Mouse (Mus musculus) natural killer cell, adult 2 months (primary cell): ENCODE measurements at regions not wholly inside any gene's neighbourhood (a gene's known extent, or its start where the extent isn't known, plus 50 kb on each side); places are given as distances from the start of the nearest gene placed in this dataset.

Source experiments
- DNase-seq, 2 experiments: peaks; one replicate each; pipeline ENCODE4 v3.0.0; 2022; ENCODE audit warnings: low spot score in 2 of 2

DNA sequence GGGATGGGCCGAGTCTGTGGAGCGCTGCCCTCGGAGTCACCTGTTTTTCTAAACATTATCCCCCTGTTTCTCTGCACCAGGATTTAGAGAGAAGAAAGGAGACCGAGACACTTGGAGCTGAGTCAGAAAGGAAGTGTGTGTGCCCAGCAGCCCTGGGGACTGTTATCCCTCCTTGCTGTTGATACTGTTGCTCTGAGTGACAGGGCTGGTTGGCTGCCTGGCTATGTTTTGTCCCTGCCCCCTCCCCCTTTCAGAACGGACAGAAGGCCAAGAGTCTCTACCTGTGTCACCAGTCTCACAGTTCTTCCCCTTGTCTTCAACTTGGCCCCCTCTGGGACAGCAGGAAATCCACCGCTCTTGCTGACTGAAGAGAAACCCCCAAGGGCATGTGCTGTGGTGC, 93.4 kb upstream of the Zfp703 start:
- no peak for DNase-seq

DNA sequence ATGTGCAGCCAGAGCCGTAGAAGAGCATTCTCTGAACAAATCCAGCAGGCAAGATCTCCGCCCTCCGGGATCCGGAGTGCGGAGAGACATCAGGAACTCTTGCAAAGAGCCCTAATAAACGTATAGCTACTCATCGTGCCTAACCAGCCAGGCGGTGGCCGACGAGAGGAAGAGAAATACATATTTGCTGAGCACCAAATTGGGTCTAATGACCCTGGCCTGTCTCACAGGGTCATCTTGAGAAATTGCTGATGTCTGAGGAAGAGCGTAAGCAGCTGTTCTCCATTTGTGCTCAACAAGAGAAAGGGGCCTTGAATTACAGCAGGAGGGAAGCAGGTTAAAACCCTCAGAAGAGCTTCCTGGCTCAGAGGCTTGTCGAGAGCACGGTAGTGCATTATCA, 92.8 kb upstream of the Zfp703 start:
- no peak for DNase-seq

DNA sequence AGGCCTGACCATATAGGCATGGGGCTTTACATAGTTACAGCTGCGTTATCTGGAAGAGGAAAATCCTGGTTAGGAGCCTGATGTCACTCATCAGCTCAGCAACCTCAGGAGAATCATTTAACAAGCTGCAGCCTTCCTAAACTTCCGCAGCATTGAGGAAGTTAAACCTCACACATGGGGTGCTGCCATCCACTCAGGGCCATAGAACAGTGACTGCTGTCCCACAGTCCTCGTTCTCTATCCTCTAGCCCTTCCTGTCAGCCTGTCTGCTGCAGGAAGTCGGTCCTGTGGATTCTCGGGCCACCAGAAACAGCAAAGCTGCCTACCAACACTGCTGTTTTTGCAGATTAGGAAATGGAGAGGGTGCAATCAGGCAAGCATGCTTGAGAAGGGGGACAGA, 91.8 kb upstream of the Zfp703 start:
- DNase-seq, result no peak

DNA sequence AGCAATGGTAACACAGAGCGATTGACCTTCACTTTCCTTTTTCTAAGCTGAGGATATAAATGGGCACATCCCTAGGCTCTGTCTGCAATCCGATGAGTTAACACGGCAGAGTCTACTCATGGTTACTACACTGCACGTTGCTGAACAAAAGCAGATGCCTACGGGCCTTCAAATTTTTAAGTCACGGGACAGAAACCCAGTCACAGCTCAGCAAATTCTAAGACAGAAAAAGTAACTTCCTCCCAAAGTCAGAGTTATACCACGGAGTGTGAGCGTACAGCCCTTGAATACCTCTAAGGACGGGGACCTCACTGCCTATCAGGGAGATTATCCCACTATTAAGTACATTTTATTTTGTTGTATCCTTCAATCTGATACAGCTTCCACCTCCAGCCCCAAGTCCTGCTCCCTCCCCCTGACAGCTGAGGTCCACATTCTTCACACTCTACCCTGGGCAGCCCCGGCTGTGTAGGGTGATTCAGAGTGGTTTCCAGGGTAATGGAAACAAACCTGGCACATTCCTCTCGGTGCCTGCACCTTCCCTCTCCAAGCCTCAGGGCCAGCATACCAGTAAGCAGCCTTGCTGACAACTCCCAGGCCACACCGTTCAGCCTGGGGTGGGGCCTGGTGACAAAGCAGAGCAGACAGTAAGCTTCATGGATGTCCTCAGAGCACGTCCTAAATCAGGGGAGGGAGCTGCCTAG, 90.2 kb upstream of the Zfp703 start:
- DNase-seq, result no peak

DNA sequence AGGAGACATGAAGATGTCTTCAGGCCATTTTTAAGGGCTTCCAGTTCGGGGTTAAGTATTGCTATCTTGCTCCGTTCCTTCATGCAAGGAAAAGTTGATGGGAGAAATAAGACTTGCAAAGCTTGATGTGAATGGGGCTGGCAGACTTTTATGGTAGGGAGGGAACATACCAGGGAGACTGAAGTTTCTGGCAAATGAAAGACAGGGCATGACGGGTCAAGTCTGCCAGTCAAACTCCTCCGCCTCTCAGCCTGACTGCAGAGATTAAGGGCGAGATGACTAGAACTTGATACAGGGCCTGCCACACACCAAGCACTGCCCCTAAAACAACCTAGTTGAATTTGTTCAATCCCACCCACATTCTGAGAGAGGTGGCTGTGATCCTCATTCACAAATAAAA, 89.6 kb upstream of the Zfp703 start:
- no peak for DNase-seq

DNA sequence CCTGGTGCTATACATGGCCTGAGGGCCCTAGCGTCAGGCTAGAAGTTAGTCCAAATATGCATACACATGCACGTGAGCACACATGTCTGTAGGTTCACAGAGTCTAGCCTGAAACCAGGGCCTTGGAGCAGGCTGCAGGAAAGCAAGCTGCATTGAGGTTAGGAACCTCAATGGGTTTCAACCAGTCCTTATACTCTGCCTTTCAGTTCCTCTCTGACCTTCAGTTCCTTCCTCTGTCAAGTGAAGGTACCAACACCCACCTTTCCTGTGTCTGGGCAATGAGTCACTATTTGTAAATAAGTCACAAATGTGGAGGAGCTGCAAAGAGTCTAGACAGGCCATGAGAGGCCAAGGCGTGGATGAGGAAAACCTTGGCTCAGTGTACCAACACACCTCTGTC, 89.1 kb upstream of the Zfp703 start:
- peak in 1 of 2 experiments; percentile 6 for DNase-seq

DNA sequence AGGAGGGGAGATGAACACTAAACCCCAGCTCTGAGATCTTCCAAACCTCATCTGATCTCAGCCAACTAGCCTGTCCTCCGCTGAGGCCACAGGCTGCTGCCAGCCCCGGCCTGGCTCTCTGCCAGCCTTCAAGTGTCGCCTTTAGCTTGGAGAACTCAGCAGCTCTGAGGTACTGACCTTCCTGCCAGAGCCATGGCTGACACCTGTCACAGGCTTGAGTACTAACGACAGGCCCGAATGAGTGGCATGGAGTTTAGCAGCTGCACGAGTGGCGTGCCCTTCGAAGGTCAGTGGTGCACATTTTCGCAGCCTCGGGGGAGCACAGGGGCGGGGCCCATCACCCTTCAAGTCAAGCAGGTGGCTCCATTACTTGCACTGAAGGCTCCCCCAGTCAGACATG, 85.2 kb upstream of the Zfp703 start:
- no peak for DNase-seq

DNA sequence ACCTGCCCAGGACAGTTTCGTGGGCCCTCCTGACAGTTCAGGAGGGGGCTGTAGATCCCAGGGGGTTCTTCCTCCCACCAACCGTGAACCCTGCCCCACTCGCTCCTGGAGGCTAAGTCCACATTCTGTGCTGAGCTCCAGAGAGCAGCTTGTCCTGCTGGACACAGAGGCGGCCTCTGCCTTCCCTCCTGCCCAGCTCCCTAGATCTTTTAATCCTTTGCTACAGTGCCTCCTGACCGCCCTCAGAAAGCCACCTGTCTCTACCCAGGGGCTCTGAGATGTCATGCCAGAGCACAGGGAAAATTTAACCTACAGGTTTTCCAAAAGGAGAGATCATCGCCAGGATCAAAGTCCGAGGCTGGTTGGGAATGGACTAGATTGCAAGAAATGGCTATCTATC, 84.7 kb upstream of the Zfp703 start:
- no peak for DNase-seq

DNA sequence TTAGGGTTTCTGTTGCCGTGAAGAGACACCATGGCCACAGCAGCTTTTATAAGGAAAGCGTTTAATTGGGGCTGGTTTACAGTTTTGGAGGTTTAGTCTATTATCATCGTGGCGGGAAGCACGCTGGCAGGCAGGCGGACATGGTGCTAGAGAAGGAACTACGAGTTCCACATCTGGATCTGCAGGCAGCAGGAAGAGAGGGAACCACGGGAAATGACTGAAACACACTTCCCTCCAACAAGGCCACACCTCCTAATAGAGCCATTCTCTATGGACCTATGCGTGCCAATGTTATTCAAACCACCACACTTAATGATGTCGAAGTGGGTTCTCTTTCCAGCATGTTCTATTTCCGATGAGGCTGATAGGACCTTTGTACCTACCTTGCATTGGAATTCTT, 81.3 kb upstream of the Zfp703 start:
- no peak for DNase-seq

DNA sequence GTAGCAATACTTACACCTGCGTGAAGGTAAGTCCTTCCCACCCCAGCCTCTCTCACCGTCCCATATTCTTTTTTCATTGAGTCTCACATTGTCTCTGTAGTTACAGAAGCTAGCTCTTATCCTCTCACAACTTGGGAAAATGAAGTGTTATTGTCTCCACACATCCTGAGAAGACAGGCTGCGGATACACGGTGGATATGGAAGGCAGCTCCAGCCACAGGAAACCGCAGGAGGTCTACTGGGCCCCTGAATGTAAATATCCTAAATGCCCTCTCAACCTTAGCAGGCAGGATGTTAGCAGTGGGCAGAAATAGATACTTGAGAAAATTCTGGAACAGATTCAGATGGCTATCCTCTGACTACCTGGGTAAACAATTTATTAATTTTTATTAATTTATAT, 73.8 kb upstream of the Zfp703 start:
- no peak for DNase-seq

DNA sequence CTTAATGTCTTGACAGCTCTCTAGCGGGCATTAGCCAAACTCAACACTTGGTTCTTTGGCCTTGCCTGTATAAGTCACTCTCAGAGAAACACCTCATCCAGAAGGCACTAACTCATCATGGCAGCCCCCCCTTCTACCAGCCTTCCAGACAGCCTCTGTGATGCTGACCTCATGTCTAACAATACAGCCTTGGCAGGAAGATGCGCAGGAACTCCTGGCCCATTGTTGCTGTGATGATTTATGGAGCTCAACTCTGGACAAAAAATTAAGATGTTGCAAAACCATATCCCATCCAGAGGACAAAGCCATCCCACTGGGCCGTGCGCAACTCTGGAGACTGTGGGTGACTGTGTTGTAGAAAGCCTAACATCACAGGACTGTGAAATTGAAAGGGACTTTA, 70.9 kb upstream of the Zfp703 start:
- no peak for DNase-seq

DNA sequence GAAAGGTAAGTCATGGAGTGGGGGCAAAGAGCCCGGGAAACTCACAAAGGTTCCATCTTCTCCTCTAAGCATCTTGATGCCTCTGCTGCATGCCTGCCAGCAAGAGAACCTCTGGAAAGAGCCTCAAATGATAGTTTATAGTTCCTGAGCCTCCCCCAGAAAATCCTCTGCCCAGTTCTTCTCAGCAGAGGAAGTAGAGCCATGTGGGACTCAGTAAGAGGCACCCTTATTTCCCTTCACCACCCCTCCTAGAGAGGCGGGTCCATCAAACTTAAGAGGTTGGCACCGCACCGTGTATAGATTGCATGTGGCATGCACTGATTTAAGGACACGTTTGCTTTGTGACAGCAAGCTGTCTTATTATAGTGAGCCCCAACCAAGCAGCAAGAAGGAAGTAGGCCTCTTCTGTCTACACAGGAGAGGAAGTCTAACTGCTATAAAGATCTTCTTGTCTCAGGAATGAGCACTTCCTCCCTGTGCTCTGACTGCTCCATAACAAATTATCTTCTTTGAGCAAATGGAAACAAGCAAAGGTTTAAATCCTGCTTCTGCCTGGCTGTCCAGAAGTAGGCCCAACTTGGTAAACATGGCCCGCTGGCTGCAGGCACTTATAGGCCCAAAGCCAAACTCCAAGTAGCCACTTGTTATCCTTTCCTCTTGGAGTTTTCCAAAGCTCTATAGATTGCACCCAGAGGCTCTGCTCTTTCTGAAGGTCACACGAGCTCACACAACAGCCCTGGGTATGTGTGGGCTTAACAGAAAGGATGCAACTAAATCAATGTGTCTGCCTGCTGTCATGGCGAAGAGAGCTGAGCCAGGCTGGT, 69.6 kb upstream of the Zfp703 start:
- DNase-seq, result no peak

DNA sequence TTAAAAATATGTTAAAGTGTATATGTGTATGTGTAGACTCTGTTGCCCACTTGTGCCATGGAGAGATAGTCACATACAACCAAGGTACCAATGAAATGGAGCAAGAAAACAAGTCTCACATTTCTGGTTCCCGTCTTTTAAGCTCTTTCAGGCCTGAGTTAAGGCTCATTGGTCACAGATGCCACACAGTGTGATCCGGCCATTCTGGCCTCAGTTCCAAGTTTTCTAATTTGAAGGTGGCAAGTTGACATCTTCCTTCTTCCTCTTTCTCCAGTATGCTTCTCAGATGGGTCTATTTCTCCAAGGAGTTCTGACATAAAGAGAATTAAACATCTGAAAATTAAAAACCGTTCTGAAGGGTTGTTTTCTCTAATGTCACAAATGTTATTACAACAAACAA, 66.9 kb upstream of the Zfp703 start:
- no peak for DNase-seq

DNA sequence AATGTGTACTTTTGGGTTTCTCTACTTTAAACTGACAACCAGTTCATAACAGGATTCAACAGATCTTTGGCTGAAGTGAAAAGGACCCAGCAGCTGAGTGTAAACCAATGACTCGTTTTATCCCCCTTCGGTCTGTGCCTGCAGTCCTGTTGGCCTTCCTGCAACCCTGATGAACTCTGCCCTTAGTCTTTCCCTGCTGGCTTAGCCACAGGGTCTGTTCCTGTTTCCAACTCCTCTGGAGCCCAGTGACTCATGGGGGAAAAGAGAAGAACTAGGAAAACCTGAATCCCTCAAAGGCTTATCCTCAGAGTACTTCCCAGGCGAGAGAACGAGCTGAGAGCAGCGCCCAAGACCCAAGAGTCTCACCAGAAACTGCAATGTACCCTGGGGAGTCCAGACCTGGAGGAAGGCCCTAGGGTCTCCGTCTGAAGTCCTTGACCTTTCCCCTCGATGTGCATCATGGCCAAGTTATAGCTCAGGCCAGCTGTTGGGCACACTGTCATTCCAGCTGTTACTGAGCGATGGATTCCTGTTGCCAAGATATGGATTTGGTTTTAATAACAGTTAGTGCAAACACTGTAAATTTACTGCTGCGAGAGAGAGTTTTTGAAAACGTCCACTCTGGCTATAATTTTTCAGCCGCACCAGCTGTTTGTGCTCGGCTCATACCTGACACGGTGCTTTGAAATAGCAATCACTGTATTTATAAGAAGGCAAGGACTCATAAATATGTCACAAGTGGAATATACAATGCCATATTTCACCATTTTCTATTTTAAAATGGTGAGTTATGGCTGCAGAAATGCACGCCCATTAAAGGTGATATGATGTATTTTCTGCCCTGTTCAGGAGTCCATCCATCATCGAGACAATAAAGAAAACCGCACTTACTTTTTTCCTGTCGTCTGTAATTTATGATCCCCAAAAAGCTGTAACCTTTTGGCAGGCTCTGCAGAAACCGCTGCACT, 63.3 kb upstream of the Zfp703 start:
- no peak for DNase-seq

DNA sequence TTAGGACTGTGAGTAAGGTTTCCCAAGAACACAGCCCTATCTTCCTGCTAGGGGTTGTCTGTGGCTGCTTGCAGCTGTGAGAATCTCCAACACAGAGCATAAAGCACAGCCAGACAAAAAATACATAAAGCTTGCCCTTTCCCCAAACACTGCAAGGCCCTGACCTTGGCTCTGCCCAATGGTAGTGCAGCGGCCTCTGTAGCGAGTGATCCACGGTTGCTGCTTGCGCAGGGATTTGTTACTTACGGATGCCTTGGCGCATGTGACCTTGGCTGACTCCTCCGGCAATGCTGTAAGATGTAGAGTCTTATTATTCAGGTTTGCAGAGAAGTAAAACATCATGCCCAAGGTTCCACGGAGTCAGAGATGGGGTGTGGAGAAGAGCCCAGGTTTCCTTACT, 61.4 kb upstream of the Zfp703 start:
- no peak for DNase-seq

DNA sequence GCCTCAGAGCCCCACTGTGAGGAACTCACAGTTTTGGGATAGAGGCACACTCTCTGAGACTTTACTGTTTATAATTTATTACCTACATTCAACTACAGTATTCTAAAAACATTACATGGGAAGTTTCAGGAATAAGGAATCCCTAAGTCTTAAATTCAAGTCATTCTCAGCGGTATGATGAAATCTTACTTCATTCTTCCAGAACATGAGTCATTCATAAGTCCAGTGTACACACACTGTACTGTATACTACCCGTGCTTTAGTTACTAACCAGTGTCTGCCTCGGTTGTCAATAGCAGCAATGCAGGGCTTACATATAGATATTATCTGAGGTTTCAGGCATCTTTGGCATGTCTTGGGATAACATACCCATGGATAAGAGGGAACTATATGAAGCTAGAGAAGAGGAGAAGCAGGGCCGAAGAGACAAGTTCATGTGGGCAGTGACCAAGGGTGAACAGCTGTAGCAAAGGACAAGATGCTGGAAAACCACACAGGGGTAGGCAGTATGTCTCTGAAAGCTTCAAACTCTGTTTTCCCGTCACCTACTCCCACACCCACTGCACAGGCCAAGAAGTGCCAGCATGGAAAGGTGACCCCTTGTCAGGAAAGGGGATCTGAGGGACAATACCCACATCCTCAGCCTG, 55.5 kb upstream of the Zfp703 start:
- no peak for DNase-seq

DNA sequence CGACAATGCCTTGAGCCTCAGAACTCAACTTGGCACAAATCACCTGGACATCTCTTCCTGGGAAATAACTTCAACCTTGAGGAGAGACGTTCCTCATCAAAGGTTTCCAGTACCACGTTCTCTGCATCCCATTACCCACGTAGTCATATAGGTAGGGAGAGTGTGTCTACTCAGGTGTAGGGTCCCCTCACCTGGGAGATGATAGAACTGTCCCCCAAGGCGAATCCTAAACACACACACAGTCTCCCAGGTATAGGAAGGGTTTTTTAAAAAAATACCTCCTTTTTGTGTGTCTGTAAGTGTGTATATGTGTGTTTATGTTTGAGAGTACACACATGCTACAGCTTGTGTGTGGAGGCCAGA, 55.0 kb upstream of the Zfp703 start:
- DNase-seq, result no peak

DNA sequence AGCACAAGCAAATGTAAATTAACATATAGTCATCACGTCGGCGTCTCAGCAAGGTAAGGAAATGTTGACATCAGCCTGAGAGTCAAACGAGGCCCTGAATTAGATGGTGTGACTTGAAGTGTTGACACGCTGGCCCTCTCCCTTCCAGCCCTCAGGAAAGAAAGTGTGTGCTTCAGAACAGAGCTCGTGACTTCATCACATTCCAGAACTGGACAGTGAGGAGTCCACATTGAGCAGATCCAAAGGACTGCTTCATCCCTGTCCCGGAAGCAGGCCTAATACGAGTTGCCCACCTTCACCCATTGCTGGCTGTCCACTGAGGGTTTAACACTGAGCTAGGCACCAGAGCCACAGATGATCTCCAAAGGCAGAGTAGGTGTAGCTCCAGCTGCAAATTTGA, 54.0 kb upstream of the Zfp703 start:
- DNase-seq, result no peak
